Mouse (Mus musculus) kidney, postnatal 10 days (tissue): Measurements from ENCODE around the gene Mis12.

Source experiments
- DNase-seq: peaks from one replicate; pipeline ENCODE4 v3.0.0; 2021; ENCODE audit warnings: mixed read lengths

Mis12 gene

DNA sequence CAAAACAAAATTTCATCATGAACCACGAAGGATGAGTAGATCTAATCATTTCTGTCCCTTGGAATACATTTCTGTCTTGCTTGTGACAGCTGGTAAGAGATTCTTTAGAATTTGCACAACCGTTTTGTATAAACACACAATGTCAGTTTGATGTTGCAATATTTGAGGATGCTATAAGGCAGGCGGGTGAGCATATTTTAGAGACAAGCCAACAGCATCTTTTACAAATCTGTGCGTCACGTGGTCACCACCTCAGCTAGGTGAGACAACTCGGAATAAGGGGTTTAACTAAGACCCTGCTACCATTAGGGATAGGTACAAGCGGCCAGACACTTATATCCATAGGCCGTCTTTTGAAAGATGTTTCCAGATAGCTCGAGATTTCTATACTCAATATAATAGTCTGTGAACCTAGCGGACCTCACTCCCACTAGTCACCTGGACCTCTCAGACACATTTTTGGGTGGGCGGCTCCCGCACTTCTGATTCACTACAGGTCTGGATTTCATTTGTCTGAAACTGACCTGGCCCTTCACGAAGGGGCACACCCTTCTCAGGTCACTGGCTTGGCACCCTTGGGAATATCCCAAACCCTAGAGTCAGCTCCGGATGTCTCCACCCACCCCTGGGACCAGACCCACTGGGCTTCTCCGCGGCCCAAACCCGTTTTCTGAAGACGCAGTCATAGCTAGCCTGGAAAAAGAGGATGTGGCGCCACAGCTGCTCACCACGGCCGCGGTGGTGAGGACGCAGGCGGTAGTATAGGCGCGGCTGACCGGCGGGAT, 803 bp upstream of the Mis12 start:
- DNase-seq = no peak

DNA sequence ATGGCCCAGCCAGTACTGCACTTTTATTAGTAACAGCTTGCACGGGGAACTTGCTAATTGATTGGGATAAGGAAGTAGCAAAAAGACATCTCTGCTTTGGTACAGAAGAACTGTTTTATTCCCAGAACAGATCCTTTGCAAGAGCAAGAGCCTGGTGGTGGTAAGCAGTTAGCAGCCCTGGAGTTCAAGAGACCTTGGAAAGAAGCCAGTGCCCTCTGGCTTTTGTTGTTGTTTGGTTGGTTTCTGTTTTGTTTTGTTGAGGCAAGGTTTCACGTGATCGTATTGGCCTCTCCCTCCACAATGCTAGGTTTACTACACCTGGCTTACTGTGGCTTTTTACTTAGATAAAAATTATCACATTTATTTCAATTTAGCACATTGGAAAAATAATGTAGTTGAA, 8.9 kb downstream of the Mis12 start:
- DNase-seq = no peak

DNA sequence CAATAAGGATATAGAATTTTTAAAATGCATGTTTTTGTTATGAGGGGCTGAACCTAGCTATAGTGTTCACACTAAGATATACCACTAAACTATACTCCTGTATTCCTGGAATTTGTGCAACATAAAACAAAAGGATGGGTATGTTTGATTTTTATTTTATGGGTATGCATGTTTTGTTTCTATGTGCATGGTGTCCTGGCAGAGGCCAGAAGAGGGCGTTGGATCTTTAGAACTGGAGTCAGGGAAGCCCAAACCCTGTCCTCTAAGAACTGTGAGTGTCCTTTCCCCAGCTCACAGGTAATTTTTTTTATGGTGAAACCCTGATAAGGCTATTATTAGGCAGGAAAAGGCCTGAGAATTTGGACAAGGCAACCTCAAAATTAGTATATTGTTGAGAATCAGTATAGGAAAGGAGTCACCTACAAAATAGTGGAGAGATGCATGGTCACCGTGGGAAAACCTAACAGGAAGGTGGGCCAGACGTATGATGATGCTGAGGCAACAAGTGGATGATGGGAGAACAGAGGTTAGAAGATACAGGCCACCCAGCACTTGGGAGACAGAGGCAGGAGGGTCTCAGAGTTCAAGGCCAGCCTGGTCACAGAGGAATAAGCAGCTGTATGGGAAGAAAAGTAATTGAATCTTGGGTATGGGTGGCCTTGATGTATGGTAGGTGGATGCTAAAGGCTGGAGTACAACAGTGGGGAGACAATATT, 10.2 kb downstream of the Mis12 start:
- no peak for DNase-seq

DNA sequence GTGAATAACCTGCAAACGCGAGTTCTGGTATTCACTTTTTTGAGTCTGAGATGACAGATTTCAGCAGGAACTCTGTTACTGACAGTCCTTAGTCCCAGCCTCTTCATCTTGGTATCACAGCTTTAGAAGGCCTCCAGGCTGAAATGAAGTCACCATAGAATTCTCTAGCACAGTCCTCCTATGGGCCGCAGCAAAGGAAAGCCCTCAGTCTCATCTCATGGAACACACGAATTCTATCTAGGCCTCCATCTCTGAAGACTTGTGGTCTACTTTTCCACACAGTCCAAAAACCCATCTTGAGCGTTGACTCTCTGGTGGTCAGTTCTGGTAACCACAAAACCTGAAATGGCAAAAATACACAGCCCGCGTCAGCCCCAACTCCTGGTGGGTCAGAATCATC, 12.7 kb downstream of the Mis12 start:
- no peak for DNase-seq

DNA sequence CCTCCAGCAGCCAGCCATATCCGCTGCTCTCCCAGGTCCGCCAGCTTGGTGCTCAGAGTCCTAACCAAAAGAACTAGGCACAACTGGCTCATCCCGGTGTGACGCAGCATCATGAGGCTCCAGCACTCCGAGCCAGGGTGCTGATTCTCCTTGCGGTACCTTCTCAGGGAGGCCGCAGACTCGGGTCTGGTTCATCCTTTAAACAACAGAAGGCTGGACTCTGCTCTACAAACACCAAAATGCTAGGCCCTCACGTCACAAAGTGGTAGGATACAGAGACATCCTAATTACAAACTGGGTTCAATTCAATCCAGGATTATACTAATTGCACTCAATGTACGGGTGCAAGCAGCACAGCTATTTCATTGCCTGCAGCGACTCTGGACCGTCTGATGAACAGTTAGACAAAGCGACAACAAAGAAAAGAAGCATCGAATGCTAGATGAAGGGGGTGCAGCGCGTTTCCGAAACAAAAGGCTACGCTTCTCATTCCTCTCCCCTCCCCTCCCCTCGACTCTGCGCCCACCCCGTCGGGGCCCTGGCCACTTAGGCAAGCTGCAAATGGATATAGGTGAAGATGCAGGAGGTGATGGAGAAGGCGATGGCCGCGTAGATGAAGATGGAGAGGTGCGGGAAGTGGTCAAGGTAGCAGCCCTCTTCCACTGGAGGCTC, 13.2 kb downstream of the Mis12 start:
- DNase-seq = peak; percentile 13

DNA sequence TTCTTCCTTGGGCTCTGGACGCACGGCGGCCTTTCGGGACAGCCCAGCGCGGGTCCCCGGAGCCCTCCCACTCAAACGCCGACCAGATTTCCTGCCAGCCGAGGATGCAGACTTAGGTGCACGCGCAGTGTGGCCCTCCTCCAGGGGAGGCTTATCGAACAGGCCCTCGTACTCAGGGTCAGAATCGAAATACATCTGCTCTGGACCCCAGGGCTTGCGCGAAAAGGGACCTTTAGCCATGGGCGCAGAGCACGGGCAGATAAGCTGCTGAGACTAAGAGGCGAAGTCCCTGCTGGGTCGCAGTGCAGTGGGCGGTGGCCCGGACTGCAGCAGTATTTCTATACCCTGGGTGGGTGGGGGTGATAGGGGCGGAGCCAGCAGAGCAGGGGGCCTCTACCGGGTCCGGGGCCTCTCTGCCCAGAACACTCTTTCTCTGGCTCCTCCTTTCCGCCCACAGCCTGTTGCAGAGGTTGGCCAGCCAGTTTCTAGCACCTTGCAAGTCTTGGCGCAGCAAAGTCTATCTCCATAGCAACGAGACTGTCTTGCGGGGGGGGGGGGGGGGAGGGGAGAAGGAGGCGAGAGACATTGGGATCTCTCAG, 13.9 kb downstream of the Mis12 start, which contains the start of gene 6330403K07Rik:
Gene 6330403K07Rik, minus strand, starts transcription at position 351 of the 599 bp plus-strand sequence.
- DNase-seq = peak; percentile 60

DNA sequence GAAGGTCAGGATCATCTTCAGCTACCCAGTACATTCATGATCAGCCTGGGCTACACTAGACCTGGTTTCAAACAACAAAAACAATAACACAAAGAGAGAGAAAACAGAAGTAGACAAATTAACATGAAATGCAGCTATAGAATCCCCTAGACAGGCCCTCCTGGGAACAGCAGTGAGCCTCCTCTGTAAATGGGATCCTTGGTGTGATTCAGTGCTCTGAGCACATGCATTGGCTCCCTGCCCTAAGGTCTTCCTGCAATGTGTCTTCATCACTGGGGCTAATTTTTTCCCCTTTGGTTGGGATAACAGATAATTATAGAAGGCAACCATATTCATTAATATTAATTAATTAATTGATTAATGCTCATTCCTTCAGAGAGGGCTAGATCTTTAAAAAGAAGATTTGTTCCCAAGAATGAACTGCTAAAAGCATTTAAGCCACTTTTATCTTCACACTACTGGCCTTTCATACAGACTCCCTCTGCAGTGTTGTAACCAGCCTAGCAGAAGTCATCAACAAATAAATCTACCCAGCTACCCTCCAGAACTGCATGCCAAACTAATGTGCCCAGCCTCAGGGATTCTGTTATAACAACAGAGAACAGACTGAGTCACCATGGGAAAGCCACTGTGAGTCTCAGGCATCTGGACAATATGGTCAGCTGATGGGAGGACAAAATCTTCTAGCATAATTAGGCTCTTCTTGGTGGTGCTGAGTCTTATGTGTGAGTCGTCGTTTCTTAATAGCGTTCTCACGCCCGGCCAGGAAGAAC, 20.3 kb downstream of the Mis12 start:
- no peak for DNase-seq

DNA sequence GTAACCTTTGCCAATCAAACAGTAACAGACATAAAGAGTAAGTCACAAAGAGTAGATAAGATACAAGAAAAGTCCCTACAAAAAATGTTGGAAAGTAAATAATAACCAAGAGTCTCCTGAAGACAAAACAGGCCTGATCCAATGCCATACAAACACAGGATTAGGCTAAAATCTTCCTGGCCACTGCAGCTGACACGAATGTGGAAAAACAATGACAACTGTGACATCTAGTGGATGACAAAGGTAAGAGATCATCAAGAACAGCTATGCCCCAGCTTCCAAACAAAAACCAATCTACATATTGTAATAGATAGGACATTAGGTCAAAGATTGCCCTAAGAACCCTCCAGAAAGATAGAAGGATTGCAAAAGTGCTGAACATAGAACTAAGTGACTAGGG, 33.1 kb downstream of the Mis12 start:
- peak; percentile 10 for DNase-seq

DNA sequence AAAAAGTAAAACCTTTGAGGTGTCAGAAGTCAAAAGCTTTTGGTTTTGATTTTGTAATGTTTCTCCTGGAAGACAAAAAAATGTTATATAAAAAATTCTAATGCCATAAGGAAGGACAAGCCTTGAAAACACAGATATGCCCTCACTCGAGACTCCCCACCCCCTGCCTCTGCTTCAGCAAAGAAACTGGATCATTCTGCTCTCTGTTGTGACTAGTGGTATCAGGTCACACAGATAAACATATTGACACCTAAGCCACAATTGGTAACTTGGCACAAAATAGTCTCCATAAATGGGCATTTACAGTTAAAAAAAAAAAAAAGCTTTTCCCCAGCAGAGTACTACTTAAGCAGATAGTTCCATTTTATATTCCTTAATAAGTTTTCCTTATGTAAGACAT, 56.9 kb downstream of the Mis12 start:
- DNase-seq = no peak
